Mouse (Mus musculus): ENCODE measurements around the gene Mrpl49. TPM values are rescaled to one million over a fixed set of nuclear protein-coding genes. Genes with fewer than 3 reads are reported as not detected.

Mrpl49 gene
- polyA plus RNA-seq, 1 experiment from 2014 or later: 66.2 TPM

DNA sequence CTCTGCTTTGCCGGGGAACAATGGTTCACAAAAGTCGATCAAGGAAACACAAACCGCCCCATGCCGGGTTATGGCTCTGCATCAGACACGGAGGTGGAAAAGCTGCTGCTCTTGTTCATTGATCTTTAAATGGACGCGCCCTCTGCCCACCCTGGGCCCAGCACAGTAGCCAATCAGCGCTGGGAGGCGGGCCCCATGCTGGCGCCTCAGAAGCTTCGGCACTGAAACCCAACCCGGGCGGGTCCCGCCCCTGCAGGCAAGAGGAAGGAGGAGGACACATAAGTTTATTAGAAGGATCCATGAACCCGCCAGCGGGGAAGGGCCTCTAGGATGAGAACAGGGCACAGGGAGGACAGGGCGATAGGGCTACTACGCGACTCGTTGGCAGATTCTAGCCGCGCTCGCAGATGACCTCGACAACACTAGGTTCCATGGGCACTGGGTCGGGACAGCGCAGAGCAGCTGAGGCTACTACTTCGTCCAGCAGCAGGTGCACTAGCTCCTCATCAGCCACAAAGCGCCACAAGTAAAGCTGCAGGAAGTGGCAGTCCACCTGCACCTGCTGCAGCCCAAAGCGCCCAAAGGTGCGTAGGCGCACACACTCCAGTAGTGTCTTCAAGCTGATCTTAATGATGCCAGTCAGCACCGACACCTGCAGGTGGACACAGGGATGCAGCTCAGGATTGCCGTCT, 10.3 kb upstream of the Mrpl49 start, which contains the start of gene Tm7sf2:
Gene Tm7sf2, minus strand, starts transcription at position 650 of the 692 bp plus-strand sequence.
- peak within 1 kb of the TSS; percentile 70 for H3K27ac ChIP-seq
- 7% methylated on average over 33 of the region's 33 CpGs for WGBS
- H3K4me3 ChIP-seq (replicated peaks; ENCODE audit: low read depth, low read length): peak within 1 kb of the TSS; percentile 37
- ATAC-seq (replicated peaks; ENCODE audit: low FRiP score, low read depth): peak; percentile 88
- H3K4me1 ChIP-seq (replicated peaks; ENCODE audit: insufficient read depth, low read length): peaks cover 13% of the 10 kb centered on the region; the same call in 1 of the 2 replicates
- no peaks in the 10 kb centered on the region for H3K9me3 ChIP-seq (replicated peaks; ENCODE audit: low read length)
- peak within 1 kb of the TSS; percentile 41 for H3K9ac ChIP-seq (ENCODE audit: low read depth, low read length)
- H3K27me3 ChIP-seq (ENCODE audit: insufficient read depth, low read length): no peaks in the 10 kb centered on the region
- no peak; the same call in 1 of the 2 replicates for TF ChIP-seq CTCF (IDR thresholded peaks at IDR 0.05; ENCODE audit: low read depth)
- peaks cover 22% of the 10 kb centered on the region; the same call in 1 of the 2 replicates for H3K36me3 ChIP-seq (ENCODE audit: insufficient read depth, low read length)
- DNase-seq (ENCODE audit: low spot score): peak; percentile 96
- H3K4me2 ChIP-seq (ENCODE audit: low read length): peak within 1 kb of the TSS; percentile 86

DNA sequence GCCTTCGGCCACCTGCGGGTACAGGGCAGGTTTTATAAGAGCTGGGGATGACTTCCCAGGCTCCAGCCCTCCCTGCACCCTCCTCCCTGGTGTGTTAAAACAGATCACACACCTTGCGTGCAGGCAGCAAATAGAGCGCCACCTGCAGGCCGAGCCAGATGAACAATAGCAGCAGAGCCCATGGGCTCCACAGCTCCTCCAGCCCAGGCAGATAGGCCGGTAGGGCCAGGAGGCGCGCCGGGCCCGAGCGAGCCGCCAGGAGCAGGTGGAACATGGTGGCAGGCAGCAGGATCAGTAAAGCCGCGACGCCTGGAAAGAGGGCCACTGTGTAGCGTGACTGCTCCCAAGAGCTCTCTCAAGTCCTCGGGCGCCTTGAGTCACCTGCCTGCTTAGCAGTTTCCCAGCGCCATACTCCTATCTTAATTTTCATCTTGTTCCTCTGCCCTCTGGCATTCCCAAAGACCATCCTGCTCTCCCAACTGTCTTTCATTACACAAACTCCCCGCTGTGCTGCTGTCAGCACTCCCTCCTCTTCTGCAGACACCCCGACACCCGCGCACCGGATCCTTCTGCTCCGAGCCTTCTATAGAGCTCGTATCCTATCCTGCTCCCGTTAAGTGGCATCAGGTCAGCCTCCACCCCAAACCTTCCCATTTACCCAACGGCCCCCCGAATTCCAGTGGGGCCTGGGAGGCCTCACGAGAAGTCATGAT, 9.6 kb upstream of the Mrpl49 start:
- ATAC-seq (replicated peaks; ENCODE audit: low FRiP score, low read depth): peak; percentile 43
- Histone ChIP-seq H3K9ac (ENCODE audit: low read depth, low read length) (peak overlapping the region; percentile 41), H3K4me1 (replicated peaks; ENCODE audit: insufficient read depth, low read length) (peaks cover 18% of the 10 kb centered on the region; the same call in 1 of the 2 replicates), H3K4me3 (replicated peaks; ENCODE audit: low read depth, low read length) (peak overlapping the region; percentile 37), H3K36me3 (ENCODE audit: insufficient read depth, low read length) (peaks cover 20% of the 10 kb centered on the region; the same call in 1 of the 2 replicates), H3K27ac (peak overlapping the region; percentile 70), H3K4me2 (ENCODE audit: low read length) (peak overlapping the region; percentile 86), H3K9me3 (replicated peaks; ENCODE audit: low read length) (no peaks in the 10 kb centered on the region), H3K27me3 (ENCODE audit: insufficient read depth, low read length) (no peaks in the 10 kb centered on the region)
- peak; percentile 87 for TF ChIP-seq CTCF (IDR thresholded peaks at IDR 0.05; ENCODE audit: low read depth)
- peak; percentile 84 for DNase-seq (ENCODE audit: low spot score)
- 1% methylated on average over 27 of the region's 30 CpGs for WGBS

DNA sequence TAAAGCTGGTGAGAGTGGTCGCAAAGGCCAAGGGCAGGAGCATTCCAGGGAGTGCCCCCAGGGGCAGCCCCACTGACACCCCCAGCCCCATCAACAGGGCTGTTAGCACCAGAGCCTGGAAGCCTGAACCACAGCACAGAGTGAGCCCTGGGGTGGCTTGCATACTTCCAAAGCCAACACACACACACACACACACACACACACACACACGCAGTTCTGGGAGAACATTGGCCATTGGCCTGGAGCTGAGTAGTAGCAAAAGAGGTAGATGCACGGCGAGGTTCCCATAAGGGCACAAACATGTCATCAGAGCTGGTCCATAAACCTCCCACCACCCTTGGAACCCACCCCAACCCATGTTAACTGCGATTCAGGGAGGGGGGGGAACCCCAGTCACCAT, 9.0 kb upstream of the Mrpl49 start:
- no peak for DNase-seq (ENCODE audit: low spot score)
- H3K9me3 ChIP-seq (replicated peaks; ENCODE audit: low read length): no peaks in the 10 kb centered on the region
- TF ChIP-seq CTCF (IDR thresholded peaks at IDR 0.05; ENCODE audit: low read depth): no peak
- H3K9ac ChIP-seq (ENCODE audit: low read depth, low read length): peak overlapping the region; percentile 41; the same call in 1 of the 2 replicates
- peak overlapping the region; percentile 37; the same call in 1 of the 2 replicates for H3K4me3 ChIP-seq (replicated peaks; ENCODE audit: low read depth, low read length)
- H3K4me2 ChIP-seq (ENCODE audit: low read length): peak overlapping the region; percentile 86
- peaks cover 23% of the 10 kb centered on the region for H3K4me1 ChIP-seq (replicated peaks; ENCODE audit: insufficient read depth, low read length)
- no peak for ATAC-seq (replicated peaks; ENCODE audit: low FRiP score, low read depth)
- no peaks in the 10 kb centered on the region for H3K27me3 ChIP-seq (ENCODE audit: insufficient read depth, low read length)
- H3K36me3 ChIP-seq (ENCODE audit: insufficient read depth, low read length): peaks cover 20% of the 10 kb centered on the region; the same call in 1 of the 2 replicates
- 27% methylated on average over 5 of the region's 5 CpGs for WGBS
- H3K27ac ChIP-seq: peak overlapping the region; percentile 70; the same call in 1 of the 2 replicates

DNA sequence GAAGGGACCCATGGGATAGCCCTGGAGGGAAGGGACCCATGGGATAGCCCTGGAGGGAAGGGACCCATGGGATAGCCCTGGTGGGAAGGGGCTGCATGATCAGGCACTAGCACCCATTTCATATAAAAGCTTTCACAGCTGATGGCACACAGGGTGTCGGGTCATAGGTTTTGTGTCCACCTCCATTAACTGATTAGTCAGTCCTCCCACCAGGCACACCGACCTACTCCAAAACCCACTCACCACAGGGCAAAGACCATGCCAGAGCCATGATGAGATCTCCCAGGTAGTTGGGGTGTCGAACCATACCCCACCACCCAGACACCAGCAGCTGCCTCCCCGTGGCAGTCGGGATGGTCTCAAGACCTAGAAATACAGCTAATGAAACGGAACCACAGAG, 5.5 kb upstream of the Mrpl49 start:
- WGBS: 89% methylated on average over 6 of the region's 6 CpGs
- Histone ChIP-seq H3K4me2 (ENCODE audit: low read length) (no peak overlapping the region), H3K4me1 (replicated peaks; ENCODE audit: insufficient read depth, low read length) (peaks cover 22% of the 10 kb centered on the region), H3K36me3 (ENCODE audit: insufficient read depth, low read length) (no peaks in the 10 kb centered on the region; the same call in 1 of the 2 replicates), H3K9me3 (replicated peaks; ENCODE audit: low read length) (no peaks in the 10 kb centered on the region), H3K9ac (ENCODE audit: low read depth, low read length) (peak overlapping the region; percentile 86; the same call in 1 of the 2 replicates), H3K27me3 (ENCODE audit: insufficient read depth, low read length) (no peaks in the 10 kb centered on the region), H3K27ac (no peak overlapping the region), H3K4me3 (replicated peaks; ENCODE audit: low read depth, low read length) (no peak overlapping the region)
- DNase-seq (ENCODE audit: low spot score): no peak
- no peak for ATAC-seq (replicated peaks; ENCODE audit: low FRiP score, low read depth)
- no peak for TF ChIP-seq CTCF (IDR thresholded peaks at IDR 0.05; ENCODE audit: low read depth)

DNA sequence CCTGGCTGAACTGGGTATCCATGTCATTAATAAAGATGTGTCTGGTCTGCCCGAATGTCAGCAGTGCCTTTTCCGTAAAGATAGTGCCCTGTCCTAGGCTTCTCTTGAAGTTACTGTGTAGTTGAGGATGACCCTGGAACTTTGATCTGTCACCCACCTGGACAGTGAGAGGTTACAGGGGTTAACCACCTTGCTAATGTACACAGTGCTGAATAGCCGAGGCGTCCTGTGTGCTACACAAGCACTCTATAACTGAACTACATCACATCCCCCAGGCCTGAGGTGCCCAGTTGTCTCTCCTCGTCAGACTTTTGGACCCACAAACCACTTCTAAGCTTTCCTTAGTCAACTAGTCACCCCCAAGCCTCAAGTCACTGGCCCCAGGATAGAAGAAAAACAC, 4.8 kb upstream of the Mrpl49 start:
- peaks cover 20% of the 10 kb centered on the region for H3K4me1 ChIP-seq (replicated peaks; ENCODE audit: insufficient read depth, low read length)
- ATAC-seq (replicated peaks; ENCODE audit: low FRiP score, low read depth): no peak
- peak overlapping the region; percentile 100 for H3K4me2 ChIP-seq (ENCODE audit: low read length)
- no peak for DNase-seq (ENCODE audit: low spot score)
- H3K27ac ChIP-seq: peak overlapping the region; percentile 98
- H3K4me3 ChIP-seq (replicated peaks; ENCODE audit: low read depth, low read length): peak overlapping the region; percentile 94
- no peaks in the 10 kb centered on the region for H3K27me3 ChIP-seq (ENCODE audit: insufficient read depth, low read length)
- H3K9ac ChIP-seq (ENCODE audit: low read depth, low read length): peak overlapping the region; percentile 86
- no peaks in the 10 kb centered on the region; the same call in 1 of the 2 replicates for H3K36me3 ChIP-seq (ENCODE audit: insufficient read depth, low read length)
- no peaks in the 10 kb centered on the region for H3K9me3 ChIP-seq (replicated peaks; ENCODE audit: low read length)
- TF ChIP-seq CTCF (IDR thresholded peaks at IDR 0.05; ENCODE audit: low read depth): no peak
- 45% methylated on average over 5 of the region's 5 CpGs for WGBS

DNA sequence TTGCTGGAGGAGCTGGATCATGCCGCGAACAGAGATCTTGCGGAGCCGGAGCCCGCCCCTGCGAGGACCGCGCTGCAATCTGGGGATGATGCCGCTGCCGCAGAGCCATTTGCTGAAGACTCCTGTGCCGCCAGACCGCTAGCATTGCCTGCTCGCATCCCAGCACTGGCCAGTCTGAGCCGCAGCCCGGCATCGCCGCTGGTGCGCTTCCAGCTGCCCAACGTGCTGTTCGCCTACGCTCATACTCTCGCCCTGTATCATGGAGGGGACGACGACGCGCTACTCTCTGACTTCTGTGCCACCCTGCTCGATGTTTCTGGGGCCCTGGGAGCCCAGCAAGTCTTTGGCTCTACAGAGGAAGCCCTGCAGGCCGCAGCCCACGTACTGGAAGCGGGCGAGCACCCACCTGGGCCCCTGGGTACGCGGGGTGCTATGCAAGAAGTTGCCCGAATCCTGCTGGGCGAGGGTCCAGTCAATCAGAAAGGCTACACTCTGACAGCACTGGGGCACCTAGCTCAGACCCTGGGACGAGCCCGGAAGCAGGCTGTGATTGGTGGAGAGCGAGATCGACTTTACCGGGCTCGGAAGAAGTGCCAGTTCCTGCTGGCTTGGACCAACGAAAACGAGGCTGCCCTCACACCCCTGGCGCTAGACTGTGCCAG, 4.2 kb upstream of the Mrpl49 start:
- H3K9ac ChIP-seq (ENCODE audit: low read depth, low read length): peak overlapping the region; percentile 86
- H3K36me3 ChIP-seq (ENCODE audit: insufficient read depth, low read length): no peaks in the 10 kb centered on the region; the same call in 1 of the 2 replicates
- peak overlapping the region; percentile 100 for H3K4me2 ChIP-seq (ENCODE audit: low read length)
- peak overlapping the region; percentile 98 for H3K27ac ChIP-seq
- DNase-seq (ENCODE audit: low spot score) (peak; percentile 58), ATAC-seq (replicated peaks; ENCODE audit: low FRiP score, low read depth) (peak; percentile 18; the same call in 1 of the 2 replicates)
- H3K27me3 ChIP-seq (ENCODE audit: insufficient read depth, low read length): no peaks in the 10 kb centered on the region
- peaks cover 18% of the 10 kb centered on the region for H3K4me1 ChIP-seq (replicated peaks; ENCODE audit: insufficient read depth, low read length)
- H3K4me3 ChIP-seq (replicated peaks; ENCODE audit: low read depth, low read length): peak overlapping the region; percentile 94
- TF ChIP-seq CTCF (IDR thresholded peaks at IDR 0.05; ENCODE audit: low read depth): no peak
- no peaks in the 10 kb centered on the region for H3K9me3 ChIP-seq (replicated peaks; ENCODE audit: low read length)
- under 1% methylated on average over 44 of the region's 44 CpGs for WGBS

Measured in kidney, postnatal 0 days (tissue).